Mouse (Mus musculus): ENCODE data around the gene Traf3ip1. TPM values are rescaled to one million over a fixed set of nuclear protein-coding genes. Genes with fewer than 3 reads are reported as not detected.

Gene Traf3ip1
- 1 to 10 TPM; 3.5 to 5.2 TPM for polyA plus RNA-seq (2017; shearing (Covaris generic))

DNA sequence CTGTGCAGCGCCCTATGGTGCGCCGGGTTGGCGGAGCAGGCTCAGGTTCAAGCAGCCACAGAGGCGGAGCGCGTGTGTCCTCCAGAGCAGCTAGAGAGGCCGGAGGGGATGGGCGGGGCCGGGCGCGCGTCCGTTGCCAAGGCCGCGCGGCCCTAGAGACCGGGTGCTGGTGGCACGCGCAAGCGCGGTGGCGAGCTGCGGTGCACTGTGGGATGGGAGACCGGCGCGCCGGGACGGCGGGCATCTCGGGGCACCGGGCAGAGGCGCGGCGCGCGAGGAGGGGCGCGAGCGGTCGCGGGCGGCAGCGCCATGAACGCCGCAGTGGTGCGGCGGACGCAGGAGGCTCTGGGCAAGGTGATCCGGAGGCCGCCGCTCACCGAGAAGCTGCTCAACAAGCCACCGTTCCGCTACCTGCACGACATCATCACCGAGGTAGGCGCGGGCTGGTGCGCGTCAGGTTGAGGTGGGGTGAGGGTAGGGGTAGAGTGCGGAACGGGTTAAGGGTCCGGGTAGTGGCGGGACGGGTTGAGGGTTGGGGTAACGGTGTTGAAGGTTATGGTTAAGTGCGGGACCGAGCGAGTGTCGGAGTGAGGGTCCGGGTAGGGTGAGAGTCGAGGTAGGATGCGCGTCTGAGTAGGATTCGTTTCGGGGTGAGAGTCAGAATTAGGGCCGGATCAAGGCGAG, at the start of gene Traf3ip1:
Gene Traf3ip1, plus strand, starts transcription at position 191 of the 684 bp plus-strand sequence.
- peak; percentile 97 for ATAC-seq

DNA sequence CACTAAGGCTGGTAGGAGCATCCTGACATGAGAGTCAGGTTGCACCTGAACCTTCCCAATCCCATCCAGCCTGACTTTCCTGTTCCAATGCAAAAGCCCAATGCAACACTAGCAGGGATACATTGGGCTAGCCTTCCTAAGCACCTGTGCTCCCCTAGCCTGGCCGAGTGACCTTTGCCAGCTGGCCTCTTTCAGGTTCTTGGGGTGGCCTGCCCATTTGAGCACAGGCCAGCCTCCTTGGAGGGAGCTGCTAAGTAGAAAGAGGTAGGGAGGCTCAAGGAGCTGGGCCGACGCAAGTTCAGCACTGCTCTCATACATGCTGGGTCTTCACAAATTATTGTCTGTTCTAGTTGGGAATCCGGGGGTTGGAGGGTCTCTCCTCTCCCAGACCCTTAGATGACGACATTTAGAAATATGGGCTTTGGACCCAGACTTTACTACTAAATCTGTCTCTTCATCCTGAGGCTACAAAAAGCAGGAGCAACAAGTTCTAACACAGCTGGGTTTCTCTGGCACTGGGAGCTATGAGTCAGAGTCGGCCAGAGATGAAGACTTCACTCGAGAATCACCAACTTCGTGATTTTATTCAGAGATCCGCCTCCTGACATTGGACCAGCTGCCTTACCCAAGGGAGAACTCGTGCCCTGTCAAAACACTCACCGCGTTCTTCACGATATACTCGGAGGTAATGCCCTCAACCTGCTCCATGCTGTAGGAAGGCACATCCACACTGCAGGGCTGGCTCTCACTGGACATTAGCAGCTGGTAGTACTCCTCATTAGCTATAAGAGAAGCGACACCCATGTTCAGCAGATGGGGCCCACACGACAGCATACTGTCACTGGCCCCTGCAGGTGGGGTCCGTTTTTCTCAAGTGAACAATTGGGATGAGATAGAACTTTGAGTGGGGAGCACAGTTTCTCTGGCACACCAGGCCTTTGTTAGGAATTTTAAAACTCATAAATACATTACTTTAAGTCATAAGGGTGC, 49.3 kb upstream of the Traf3ip1 start:
- no peak for ATAC-seq

DNA sequence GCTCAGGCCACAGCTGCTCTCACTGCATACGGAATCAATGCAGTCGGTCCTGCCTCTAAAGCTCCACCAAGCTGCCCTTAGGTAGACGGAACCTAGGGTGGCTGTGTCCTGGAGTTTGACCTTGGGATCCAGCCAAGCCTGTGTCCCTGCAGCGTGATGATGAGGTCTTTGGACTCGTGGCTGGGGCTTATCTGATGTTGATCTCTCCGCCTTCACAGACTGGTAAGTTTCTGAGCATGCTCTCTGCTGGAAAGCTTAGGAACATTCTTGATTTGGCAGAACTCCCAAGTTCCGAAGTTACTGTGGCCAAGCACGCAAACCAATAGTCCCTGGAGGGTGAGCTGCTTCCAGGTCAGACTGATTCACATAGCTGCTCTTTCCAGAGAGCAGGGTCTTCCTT, 48.4 kb upstream of the Traf3ip1 start:
- ATAC-seq, result no peak

DNA sequence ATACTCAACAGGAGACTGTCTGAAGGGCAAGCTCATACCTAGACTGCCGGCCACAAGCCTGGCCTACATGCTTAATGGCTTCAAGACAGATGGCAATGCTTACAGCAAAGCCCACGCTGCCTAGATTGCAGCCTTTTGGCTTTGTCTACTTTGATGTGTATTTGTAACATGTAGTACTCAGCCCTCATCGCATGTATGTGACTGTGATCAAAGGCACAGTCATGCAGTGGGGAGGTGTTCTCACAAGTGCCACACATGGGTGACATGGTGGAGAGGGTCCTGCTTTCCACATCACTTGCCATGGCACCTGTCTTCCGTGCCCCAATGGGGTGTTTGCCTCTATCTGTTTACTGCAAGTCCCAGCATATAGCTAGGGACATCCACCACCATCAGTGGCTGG, 47.9 kb upstream of the Traf3ip1 start:
- no peak for ATAC-seq

DNA sequence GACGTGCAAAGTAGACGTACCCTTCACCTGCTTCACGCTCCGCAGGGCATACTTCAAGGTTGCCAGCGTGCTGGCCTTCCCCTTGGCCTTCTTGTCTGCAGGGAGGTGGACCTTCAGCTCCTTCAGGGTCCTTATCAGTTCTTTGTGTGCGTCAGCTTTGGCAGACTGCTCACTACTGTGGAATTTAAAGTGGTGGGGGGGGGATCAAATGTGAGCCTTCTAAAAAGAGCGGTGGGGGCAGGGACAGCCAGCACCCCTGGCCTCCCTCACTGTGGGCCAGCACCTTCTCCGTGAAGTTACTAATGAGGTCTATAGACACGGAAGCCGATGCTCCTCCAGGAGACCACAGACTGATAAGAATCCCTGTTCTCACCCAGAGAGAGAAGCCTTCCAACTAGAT, 45.8 kb upstream of the Traf3ip1 start:
- ATAC-seq, result no peak

DNA sequence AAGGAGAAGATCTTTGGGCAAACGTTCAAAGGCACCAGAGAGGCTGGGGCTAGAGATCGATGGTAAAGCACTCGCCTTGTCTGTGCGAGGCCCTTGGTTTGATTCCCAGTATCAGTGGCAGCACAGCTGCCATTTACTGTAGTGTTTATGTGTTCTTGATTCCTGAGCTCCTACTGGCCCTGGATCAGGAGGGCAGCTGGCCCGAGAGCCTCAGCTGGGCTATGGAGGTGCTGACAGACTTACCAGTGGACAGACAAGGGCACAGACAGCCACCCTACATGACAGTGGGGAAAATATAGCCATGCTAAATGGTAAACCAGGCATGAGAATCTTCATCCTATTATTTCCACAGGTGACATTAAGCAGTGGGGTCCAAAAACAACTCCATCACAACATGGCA, 43.6 kb upstream of the Traf3ip1 start:
- no peak for ATAC-seq

DNA sequence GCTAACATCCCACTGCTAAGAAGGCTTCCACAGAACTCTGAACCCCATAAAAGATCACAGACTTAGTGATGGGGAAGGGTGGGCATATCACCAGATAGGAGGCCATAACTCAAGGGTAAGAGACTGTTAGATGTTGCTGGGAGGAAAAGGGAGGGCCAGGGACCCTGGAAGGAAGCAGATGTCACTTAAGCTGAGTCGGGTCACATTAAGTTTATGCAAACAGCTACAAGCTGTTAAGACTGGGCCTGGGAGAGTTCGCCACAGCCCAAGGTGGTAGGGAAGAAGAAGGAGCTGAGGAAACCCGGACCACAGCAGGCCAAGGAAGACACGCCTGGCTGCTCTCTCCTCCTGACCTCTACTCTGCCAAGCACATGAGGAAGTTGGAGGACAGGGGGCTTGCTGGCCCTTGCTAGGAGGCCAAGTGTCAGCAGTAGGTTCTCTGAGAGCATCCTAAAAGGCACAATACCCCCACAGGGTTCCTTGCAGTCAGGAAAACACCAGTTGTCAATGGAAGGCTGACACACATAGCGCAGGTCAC, 42.8 kb upstream of the Traf3ip1 start:
- ATAC-seq, result no peak

DNA sequence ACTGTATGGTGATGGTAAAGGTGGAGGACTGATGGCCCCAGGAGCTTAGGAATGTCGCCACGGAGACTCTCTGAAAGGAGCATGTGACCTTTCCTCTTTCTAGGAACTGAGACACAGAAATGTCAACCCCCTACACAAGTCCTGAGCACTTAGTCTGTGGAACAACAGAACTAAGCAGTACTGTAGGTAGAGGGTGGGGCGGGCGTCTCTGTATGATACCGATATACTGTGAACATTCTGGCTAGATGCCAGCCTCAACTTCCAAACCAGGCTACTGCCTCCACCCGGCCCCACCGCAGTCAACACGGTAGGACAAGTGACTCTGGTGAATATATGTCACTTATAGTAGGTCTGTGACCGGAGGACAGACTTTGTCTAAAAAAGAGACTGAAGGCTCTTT, 40.5 kb upstream of the Traf3ip1 start:
- no peak for ATAC-seq

DNA sequence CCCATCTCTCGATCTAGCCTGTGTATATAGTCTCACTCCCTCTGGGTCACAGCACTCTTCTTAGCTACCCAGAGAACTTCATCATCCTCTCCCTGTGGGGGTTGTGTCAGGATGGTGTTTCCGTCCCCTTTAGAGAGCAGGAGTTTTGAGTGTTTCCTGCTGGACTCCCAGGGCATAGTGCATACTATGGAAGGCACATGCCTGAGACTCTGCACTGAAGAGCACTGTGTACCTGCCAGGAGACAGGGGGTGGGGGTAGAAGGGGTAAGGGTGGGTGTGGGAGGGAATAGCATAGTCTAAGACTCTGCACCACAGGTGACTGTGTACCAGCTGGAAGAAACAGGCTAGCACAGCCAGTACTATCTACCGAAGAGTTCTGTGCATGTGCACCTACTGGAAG, 40.1 kb upstream of the Traf3ip1 start:
- ATAC-seq, result no peak

DNA sequence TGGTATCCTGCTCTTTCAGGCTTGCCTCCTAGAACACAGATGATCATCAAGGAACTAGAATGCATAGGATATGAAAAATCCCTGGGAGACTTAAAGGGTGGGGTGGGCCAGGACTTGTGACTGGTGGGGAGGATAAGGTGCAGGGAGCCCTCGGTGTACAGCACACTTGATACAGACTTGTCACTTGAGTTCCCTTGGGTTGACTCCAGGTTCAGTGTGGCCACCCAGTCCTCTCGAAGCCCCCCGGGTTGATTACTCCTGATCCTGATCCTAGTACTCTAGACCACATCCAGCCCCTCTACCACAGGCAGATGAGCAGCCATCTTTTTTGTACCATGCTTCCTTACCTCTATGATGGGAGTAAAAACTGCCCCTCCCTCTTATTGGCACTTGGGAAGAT, 39.5 kb upstream of the Traf3ip1 start:
- no peak for ATAC-seq

DNA sequence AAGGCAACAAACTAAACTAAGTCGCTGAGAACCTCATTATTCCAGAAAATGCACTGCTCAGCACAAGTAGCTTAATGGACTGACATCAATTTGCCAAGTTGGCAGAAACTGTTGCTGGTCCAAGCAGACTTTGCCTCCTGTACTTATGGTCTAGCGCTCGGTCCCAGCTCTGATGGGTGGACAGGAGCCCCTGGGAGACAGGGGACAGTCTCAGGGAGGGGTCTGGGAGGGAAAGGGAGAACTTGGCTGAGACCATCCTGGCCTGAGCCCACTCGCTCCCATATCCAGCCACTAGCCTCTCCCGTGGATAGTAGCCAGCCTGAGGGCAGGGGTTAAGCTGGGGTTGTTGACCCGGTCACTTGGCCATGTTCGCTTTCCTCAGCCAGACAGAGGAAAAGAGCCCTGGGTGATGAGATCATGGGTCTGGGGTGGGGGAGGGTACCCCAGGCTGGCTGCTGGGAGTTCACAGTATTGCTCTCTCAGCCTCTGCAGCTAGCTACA, 38.7 kb upstream of the Traf3ip1 start:
- no peak for ATAC-seq

DNA sequence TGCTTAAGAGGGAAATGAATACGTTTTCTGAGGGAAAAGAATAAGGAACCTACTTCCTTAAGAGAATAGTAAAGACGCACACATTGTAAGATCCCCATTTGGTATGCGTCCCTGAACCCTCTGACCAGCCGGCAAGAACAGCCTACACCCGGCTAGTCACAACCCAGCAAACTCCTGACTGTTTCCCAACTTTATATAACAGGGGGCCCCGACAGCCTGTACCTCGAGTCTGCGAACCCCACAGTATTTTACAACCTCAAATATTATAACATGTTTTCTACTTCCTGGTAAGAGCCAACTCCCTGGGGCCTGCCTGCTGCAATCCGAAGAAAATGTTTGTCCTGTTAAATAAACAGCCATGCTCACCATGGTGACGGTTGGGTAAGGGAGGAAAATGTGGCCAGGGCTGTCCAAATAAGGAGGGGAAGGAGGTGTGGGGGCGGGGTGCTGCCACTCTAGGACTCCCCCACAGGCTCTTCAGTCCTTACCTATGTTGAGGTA, 38.1 kb upstream of the Traf3ip1 start:
- ATAC-seq, result no peak

DNA sequence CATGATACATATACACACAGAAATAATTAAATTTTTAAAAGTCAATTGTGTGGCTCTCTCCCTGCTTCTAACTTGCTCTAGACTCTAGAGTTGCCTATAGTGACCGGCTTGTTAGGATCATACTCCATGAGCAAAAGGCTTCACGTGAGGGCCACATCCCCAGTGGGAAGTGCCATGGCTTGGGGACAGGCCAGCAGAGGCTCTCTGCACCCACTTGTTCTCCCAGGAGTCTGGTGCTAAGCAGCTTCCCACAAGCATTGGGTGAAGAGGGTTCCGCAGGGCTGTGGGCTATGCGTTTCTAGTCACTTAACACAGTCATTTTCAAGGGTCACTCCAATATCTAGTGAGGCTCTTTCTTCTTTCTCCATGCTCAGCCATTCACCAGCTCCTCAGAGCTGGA, 37.3 kb upstream of the Traf3ip1 start:
- ATAC-seq, result no peak

DNA sequence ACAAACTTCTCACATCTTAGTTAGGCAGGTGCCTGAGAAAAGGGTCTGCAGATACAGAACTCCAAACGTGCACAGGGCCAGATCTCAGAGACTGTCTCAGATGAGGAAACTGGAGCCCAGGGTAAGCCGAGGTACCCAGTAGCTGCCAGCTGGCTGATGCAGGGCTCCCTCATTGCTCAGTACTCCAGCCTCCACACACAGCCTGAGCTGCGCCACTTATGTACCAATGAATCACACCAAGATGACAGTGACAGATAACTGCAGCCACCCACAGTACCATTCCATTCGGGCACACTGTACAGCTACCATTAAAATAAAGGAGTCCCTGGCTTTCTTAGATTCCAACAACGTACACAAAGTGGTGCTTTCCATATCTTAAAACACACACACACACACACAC, 36.7 kb upstream of the Traf3ip1 start:
- no peak for ATAC-seq

DNA sequence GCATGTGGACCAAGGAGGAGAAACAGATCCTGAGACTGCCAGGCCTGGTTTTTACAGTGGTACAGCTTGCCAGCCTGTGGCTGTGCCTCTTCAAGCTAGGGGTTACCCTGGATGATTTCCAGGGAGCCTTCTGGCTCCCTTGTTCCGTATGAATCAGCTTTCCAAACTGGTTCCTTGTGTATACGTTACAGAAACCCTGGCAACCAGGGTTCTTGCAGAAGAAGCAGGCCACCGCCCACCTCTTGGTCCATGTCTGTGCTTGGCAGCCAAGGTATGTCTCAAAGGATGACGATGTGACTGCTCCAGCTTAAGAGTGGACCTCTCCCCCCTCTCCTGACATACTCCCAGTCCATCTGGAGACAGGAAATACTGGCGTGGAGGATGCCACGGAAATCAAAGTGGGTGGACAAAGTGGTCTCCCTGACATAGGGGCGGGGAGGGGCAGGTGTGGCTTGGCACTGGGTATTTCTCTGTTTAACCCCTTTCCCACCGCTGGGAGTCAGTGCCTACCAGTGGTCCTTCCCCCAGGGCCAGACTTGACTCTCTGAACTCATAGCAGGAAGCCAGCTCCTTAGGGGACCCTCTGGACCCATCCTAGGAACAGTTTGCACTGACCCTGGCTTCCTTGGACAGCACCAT, 36.1 kb upstream of the Traf3ip1 start:
- no peak for ATAC-seq

DNA sequence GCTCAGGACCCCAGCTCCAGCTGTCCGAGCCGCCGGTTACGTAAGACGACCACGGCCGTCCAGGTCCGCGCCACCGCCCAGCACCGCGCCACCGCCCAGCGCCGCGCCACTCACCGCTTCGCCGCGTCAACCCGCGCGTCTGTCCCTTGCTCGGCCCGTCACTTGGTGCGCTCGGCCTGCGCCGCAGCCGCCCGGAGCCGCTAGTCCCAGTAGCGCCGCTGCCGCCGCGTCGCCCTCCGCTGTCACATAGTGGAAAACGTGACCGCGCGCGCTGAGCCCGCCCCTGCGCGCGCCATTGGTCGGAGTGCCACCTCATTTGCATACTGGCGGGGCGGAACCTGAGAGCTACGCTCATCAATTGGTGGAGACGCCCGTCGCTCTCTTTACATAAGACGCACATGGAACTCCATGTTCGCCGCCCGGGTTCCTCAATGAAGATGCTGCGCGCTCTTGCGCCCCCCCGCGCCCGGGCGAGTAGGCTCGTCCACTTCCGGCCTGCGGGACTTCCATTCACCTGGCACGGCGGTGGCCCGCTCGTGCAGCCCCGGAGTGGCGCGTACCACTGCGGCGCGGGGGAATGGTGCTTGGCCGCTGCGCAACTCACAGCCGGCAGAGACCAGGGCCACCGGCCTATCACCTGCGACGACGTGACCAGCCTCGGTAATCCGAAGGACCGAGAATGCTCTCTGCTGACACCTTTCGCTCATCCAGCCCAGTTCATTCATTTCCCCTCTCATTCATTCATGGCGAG, 35.2 kb upstream of the Traf3ip1 start, which contains the start of gene Per2:
Gene Per2, minus strand, starts transcription at position 266 of the 751 bp plus-strand sequence.
- peak; percentile 95 for ATAC-seq

DNA sequence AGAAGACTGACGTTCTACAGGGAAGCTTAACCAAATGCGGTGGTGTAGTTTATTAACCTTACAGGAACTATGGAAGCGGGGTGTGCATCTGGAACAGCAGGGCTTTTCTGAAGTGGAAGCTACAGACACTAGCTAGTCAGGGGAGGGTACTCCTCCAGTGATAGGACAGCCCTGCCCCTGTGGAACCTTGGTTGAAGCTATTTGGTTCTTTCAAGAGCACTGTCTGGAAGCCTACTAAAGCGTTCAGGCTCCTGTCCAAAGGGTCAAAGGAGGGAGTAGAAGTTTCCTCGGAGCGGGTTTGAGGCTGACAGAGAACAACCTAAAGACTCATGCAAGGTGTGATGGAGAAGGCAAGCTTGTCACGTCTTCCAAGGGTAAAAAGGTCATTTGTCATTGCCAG, 34.4 kb upstream of the Traf3ip1 start:
- no peak for ATAC-seq

DNA sequence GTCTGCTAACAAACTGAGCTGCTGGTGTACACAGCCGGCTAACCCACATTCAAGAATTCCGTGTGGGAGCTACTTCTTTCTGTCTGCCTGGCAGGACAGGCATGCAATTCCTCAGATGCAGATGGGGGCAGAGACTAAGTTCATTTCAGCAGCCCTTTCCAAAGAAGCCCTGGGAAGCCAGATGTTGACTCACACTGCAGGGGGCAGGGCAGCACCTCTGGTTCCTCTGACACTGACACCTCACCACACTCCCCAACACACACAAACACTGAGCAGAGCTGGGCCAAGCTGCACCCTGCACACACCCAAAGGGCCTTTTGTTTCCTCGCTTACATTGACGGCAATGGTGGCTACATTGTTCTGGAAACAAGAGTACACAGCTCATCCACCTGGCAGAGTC, 33.9 kb upstream of the Traf3ip1 start:
- ATAC-seq, result no peak

DNA sequence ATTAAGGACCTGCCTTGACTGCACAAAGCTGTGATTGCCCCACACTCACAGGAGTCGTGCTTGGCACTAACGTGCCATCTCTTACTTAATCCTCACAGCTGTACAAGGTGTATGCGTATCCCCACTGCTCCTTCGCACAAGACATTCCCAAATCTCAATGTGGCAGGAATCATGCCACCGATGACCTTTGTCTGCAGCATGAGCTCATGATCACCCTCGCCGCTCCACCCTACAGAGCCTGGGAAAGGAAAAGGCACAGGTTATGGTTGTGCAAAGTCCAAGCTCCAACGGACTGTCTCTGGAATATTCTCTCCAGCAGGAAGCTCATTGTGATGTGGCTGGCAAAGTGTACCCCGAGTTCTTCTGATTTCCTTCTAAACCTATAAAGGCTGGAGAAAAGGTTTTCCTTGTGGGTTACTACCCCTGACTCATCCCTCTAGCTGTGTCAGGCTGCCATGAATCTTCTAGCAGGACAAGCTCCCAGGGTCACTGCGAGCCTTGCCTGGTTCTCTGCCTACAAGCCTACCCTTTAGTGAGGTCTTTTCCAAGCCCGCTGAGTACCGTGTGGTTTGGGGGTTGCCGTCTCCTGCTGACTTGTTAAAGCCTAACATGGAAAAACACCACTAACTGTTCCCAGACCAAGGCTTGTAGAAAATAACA, 31.0 kb upstream of the Traf3ip1 start:
- no peak for ATAC-seq

DNA sequence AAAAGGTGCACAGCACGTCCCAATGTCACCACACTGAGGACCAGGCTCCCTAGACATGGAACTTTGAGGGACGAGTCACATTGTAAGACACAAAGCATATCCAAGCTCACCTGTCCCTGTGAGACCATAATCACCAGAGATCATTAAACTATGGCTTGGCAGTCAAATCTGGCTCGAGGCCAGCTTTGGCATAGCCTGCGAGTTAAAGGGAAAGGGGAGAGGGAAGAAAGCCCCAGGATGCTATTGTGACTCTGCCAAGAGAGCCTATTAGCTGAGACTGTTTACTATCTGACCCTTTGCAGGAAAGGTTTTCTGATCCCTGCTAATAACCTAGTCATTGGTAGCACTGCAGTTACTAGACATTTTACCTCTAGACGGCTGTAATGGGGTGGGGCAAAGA, 30.0 kb upstream of the Traf3ip1 start:
- ATAC-seq, result no peak

DNA sequence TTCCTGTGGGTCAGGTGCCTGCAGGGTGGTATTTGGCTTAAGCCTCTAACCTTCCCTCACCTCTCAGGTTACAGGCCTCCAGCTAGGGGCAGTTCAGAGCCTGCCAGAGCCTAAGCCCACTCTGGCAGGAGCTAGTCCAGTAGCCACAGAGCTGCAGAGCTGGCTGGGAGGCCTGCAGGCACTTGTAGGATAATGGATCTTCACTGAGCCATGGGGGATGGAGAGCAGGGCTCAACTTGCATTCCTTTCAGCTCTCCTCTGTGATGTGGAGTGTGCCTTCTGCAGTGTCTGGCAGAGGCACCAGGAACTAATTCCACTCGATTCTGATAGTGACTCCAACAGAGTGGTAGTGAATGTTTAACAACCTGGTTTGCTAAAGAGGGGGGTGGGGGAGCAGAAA, 29.2 kb upstream of the Traf3ip1 start:
- no peak for ATAC-seq

Data from CD4-positive, CD25-positive, alpha-beta regulatory T cell, adult 4 months (primary cell).